12 mouse cellular contexts compared by ENCODE assay signal in genomic region chr10:4787003-4787628, GRCm38 (mm10).
A peak's percentile ranks its signal among the peaks of the same experiment; 100 is the strongest.
DNase-seq lines count a peak whose midpoint lies in the region; ATAC-seq and TF ChIP-seq lines count a peak whose summit lies in the region.
"Had no signal": no experiment of that assay in that cellular context is flagged by ENCODE, and none has a peak within 500 bp of the region (broad histone marks: within the 10 kb centered on the region; RNA-seq: fewer than 3 reads in every experiment).

No protein-coding gene starts in this region.

- TF ChIP-seq CTCF in heart, adult 2 months (IDR thresholded peaks at IDR 0.05): no peak

- no peak overlapping the region for H3K27ac ChIP-seq in heart, adult 2 months
- no peak overlapping the region for H3K27ac ChIP-seq in heart, embryonic 11.5 days (ENCODE audit: low read depth, low read length)
- no peak overlapping the region for H3K27ac ChIP-seq in intestine, embryonic 15.5 days
- no peak overlapping the region for H3K27ac ChIP-seq in midbrain, embryonic 14.5 days (replicated peaks; ENCODE audit: low read depth, low read length)
- H3K27ac ChIP-seq: embryonic facial prominence, embryonic 10.5 days; stomach, embryonic 15.5 days had no signal

- no peak for TF ChIP-seq EP300 in heart, adult 2 months (IDR thresholded peaks at IDR 0.05; ENCODE audit: insufficient read depth, low read depth, low read length)

- H3K4me3 ChIP-seq in heart, adult 2 months: no peak overlapping the region
- H3K4me3 ChIP-seq in heart, embryonic 11.5 days (ENCODE audit: low read depth, low read length): no peak overlapping the region
- no peak overlapping the region for H3K4me3 ChIP-seq in intestine, embryonic 15.5 days (replicated peaks)
- no peak overlapping the region for H3K4me3 ChIP-seq in midbrain, embryonic 14.5 days (replicated peaks; ENCODE audit: low read depth, low read length)
- H3K4me3 ChIP-seq: embryonic facial prominence, embryonic 10.5 days; stomach, embryonic 15.5 days had no signal

- WGBS in heart, adult 2 months: 70% methylated on average over 5 of the region's 5 CpGs
- 74% methylated on average over 5 of the region's 5 CpGs for WGBS in heart, embryonic 11.5 days (ENCODE audit: insufficient replicate concordance)
- WGBS in intestine, embryonic 15.5 days: 79% methylated on average over 5 of the region's 5 CpGs
- 93% methylated on average over 5 of the region's 5 CpGs for WGBS in midbrain, embryonic 14.5 days

- ATAC-seq in heart, embryonic 11.5 days (replicated peaks; ENCODE audit: insufficient number of reproducible peaks, low FRiP score, low TSS enrichment): no peak
- ATAC-seq in intestine, embryonic 15.5 days: no peak
- no peak for ATAC-seq in midbrain, embryonic 14.5 days (ENCODE audit: low FRiP score, low TSS enrichment)
- ATAC-seq: CD4-positive, CD25-positive, alpha-beta regulatory T cell, adult 4 months; intestine, postnatal 0 days had no signal

- H3K9ac ChIP-seq in heart, adult 2 months (ENCODE audit: low read depth, low read length): no peak overlapping the region
- H3K9ac ChIP-seq in heart, embryonic 11.5 days (ENCODE audit: low read depth, low read length): no peak overlapping the region
- no peak overlapping the region for H3K9ac ChIP-seq in intestine, embryonic 15.5 days
- H3K9ac ChIP-seq in midbrain, embryonic 14.5 days (replicated peaks; ENCODE audit: low read length): no peak overlapping the region
- H3K9ac ChIP-seq: stomach, embryonic 15.5 days had no signal

- intact Hi-C loops in heart, adult 2 months (cut with DNase I): no loop called here

- H3K4me2 ChIP-seq in heart, embryonic 11.5 days: no peak overlapping the region
- no peak overlapping the region for H3K4me2 ChIP-seq in intestine, embryonic 15.5 days (replicated peaks)
- no peak overlapping the region for H3K4me2 ChIP-seq in midbrain, embryonic 14.5 days (ENCODE audit: low read length)
- H3K4me2 ChIP-seq: stomach, embryonic 15.5 days had no signal

- H3K36me3 ChIP-seq in heart, adult 2 months (ENCODE audit: control insufficient read depth, insufficient read depth, low read length): no peaks in the 10 kb centered on the region
- no peaks in the 10 kb centered on the region for H3K36me3 ChIP-seq in heart, embryonic 11.5 days (ENCODE audit: control insufficient read depth, insufficient read depth, low read length)
- H3K36me3 ChIP-seq in intestine, embryonic 15.5 days: no peaks in the 10 kb centered on the region
- H3K36me3 ChIP-seq in midbrain, embryonic 14.5 days (ENCODE audit: control insufficient read depth, insufficient read depth, low read length): no peaks in the 10 kb centered on the region
- H3K36me3 ChIP-seq: embryonic facial prominence, embryonic 10.5 days; stomach, embryonic 15.5 days had no signal

- peak; percentile 36 to 54 for DNase-seq in heart, adult 2 months
- DNase-seq in thymus, postnatal 14 days: peak; percentile 7
- DNase-seq in thymus, postnatal 0 days (ENCODE audit: low spot score): no peak
- DNase-seq in lung, postnatal 14 days: peak; percentile 17
- peak; percentile 51 for DNase-seq in testis, postnatal 10 days (ENCODE audit: low spot score)
- no peak for DNase-seq in midbrain, embryonic 14.5 days

- H3K79me2 ChIP-seq in heart, adult 2 months (replicated peaks; ENCODE audit: control insufficient read depth, insufficient read depth, low read length): no peaks in the 10 kb centered on the region

- no peaks in the 10 kb centered on the region for H3K4me1 ChIP-seq in heart, adult 2 months (ENCODE audit: control insufficient read depth, insufficient read depth, low read length)
- no peaks in the 10 kb centered on the region for H3K4me1 ChIP-seq in heart, embryonic 11.5 days (ENCODE audit: control insufficient read depth, insufficient read depth, low read length)
- no peaks in the 10 kb centered on the region for H3K4me1 ChIP-seq in intestine, embryonic 15.5 days (replicated peaks)
- no peaks in the 10 kb centered on the region for H3K4me1 ChIP-seq in midbrain, embryonic 14.5 days (ENCODE audit: control insufficient read depth, insufficient read depth, low read length)
- H3K4me1 ChIP-seq: embryonic facial prominence, embryonic 10.5 days; stomach, embryonic 15.5 days had no signal

- H3K27me3 ChIP-seq in heart, adult 2 months (ENCODE audit: control insufficient read depth, insufficient read depth, low read length): no peaks in the 10 kb centered on the region
- no peaks in the 10 kb centered on the region for H3K27me3 ChIP-seq in heart, embryonic 11.5 days (ENCODE audit: control insufficient read depth, insufficient read depth, low read length)
- H3K27me3 ChIP-seq in intestine, embryonic 15.5 days (replicated peaks): no peaks in the 10 kb centered on the region
- no peaks in the 10 kb centered on the region for H3K27me3 ChIP-seq in midbrain, embryonic 14.5 days (ENCODE audit: control insufficient read depth, insufficient read depth, low read length)
- H3K27me3 ChIP-seq: stomach, embryonic 15.5 days had no signal

- no peaks in the 10 kb centered on the region for H3K9me3 ChIP-seq in heart, embryonic 11.5 days (replicated peaks; ENCODE audit: control insufficient read depth, low read length)
- no peaks in the 10 kb centered on the region for H3K9me3 ChIP-seq in intestine, embryonic 15.5 days
- H3K9me3 ChIP-seq in midbrain, embryonic 14.5 days (ENCODE audit: control insufficient read depth, low read length): no peaks in the 10 kb centered on the region
- H3K9me3 ChIP-seq: embryonic facial prominence, embryonic 10.5 days; stomach, embryonic 15.5 days had no signal

- no peak for TF ChIP-seq POLR2A in heart, adult 2 months (IDR thresholded peaks at IDR 0.05; ENCODE audit: insufficient read depth, low read depth, low read length)

Comparison
In these comparisons a context has a peak if more than half of its experiments do, and no peak if none do; other contexts are left out.
1. DNase-seq: peak in heart, adult 2 months (2 of 2), thymus, postnatal 14 days (single experiment), lung, postnatal 14 days (single experiment) and testis, postnatal 10 days (single experiment); none in thymus, postnatal 0 days (single experiment) and midbrain, embryonic 14.5 days (single experiment).